Mouse (Mus musculus) frontal cortex, adult (tissue): Measurements from ENCODE around the gene Otof.
A peak's percentile ranks its signal among the peaks of the same experiment; 100 is the strongest.

Source experiments
- ATAC-seq: cut with Nextera tagmentation; 2 replicates; pipeline ENCODE4 v1.9.2; 2017; ENCODE audit warnings: mild to moderate bottlenecking, moderate library complexity, mixed read lengths; ENCODE audit not compliant: low TSS enrichment

Gene Otof

DNA sequence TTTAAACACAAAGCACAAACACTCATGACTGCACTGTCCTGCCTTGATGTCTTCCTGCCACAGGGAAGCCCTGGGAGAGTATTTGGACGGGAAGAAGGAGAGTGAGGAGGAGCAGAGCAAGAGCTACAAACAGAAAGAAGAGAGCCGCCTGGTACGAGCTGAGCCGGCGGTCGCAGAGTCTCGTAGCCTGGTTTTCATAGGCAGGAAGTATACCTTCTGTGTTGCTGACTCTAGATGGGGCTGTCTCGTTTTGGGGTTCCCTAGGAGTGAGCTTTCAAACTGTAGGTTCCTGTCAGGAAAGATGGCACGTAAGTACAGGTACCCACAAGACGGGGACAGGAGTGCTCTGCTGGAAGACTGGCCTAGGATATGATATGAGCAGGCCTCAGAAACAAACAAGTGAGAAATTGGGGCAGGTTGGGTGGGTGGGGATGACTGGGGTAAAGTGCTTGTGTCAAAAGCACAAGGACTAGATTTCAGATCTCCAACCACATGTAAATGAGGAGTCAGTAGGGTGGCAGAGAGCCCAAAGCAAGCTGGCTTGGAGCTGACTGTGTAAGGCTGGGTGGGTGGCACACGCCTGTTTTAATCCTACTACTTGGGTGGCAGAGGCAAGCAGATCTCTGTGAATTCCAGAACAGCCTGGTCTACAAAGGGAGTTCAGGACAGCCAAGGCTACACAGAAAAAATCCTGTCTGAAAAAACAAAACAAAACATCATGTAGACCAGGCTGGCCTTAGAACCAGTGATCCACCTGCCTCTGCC lies 119.9 kb downstream of the Otof start:
- peak; percentile 42; the same call in 1 of the 2 replicates for ATAC-seq

DNA sequence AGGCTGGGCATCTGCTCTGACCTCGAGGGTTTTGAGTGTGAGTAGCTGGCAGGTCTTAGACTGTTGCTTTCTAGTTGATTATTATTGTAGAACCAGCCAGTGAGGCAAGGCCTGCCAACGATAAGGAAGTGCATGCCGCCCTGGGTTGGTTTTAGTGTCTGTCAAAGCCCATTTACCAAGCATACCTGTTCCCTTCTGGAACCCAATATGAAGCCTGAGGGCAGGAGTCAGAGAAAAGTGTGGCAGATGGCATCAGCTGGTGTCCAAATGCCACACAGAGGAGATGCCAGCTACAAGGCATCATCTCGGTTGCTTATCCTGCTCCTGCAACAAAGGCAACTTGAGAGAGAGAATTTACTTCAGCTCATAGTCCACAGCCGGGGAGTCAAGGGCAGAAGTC lies 120.9 kb downstream of the Otof start:
- no peak for ATAC-seq
